Mouse (Mus musculus) lung, postnatal 0 days (tissue): ENCODE data around the gene Mctp2. TPM values are rescaled to one million over a fixed set of nuclear protein-coding genes. Genes with fewer than 3 reads are reported as not detected.
A peak's percentile ranks its signal among the peaks of the same experiment; 100 is the strongest.

Source experiments
- ATAC-seq: fragments of 200-750 bp; cut with Nextera tagmentation; 2 replicates; pipeline ENCODE4 v1.8.0; 2017; ENCODE audit warnings: moderate library complexity
- DNase-seq: peaks from one replicate; pipeline ENCODE4 v3.0.0-alpha.2; 2016; ENCODE audit warnings: low spot score
- H3K27ac ChIP-seq: fragments of 300-500 bp; sonication (generic); 2 replicates; pipeline ENCODE4 v1.5.1; 2014; ENCODE audit warnings: antibody characterized with exemption, mild to moderate bottlenecking, low read length, mixed read lengths
- H3K27me3 ChIP-seq: fragments of 300-500 bp; sonication (generic); replicated peaks from 2 replicates; pipeline ENCODE4 v1.6.1; 2014; ENCODE audit warnings: low read length, mixed read lengths; ENCODE audit not compliant: insufficient read depth
- H3K36me3 ChIP-seq: fragments of 300-500 bp; sonication (generic); 2 replicates; pipeline ENCODE4 v1.6.1; 2014; ENCODE audit warnings: low read length, mixed read lengths; ENCODE audit not compliant: insufficient read depth
- H3K4me1 ChIP-seq: fragments of 300-500 bp; sonication (generic); 2 replicates; pipeline ENCODE4 v1.6.1; 2014; ENCODE audit warnings: antibody characterized with exemption, low read depth, low read length, mixed read lengths; ENCODE audit not compliant: insufficient read depth
- H3K4me2 ChIP-seq: fragments of 300-500 bp; sonication (generic); replicated peaks from 2 replicates; pipeline ENCODE4 v1.6.1; 2014; ENCODE audit warnings: low read depth, mild to moderate bottlenecking, low read length, moderate library complexity, mixed read lengths
- H3K4me3 ChIP-seq: fragments of 300-500 bp; sonication (generic); 2 replicates; pipeline ENCODE4 v1.5.1; 2014; ENCODE audit warnings: low read depth, low read length
- H3K9ac ChIP-seq: fragments of 300-500 bp; sonication (generic); replicated peaks from 2 replicates; pipeline ENCODE4 v1.6.1; 2014; ENCODE audit warnings: low read depth, mild to moderate bottlenecking
- H3K9me3 ChIP-seq: fragments of 300-500 bp; sonication (generic); 2 replicates; pipeline ENCODE4 v1.6.1; 2016; ENCODE audit warnings: low read length, mixed read lengths
- CTCF ChIP-seq: IDR thresholded peaks from 2 replicates; pipeline ENCODE4 v1.5.1; 2016; ENCODE audit warnings: antibody characterized with exemption, mild to moderate bottlenecking
- EP300 ChIP-seq: IDR thresholded peaks from 2 replicates; pipeline ENCODE4 v1.6.1; 2016; ENCODE audit warnings: antibody characterized with exemption, mild to moderate bottlenecking, control low read depth
- WGBS: fragments of 180-500 bp; shearing (Covaris S2); extraction: QIAGEN DNeasy Blood & Tissue Kit; methylation state at CpG from one replicate; pipeline ENCODE4 v1.1.7; 2014; 5-methylcytosine and 5-hydroxymethylcytosine counted together
- polyA plus RNA-seq: library from polyadenylated mRNA; unstranded; fragments of >200 nt; fragmentation: Nextera tagmentation; extraction: Ambion mirVana; gene quantifications from 2 replicates; pipeline ENCODE4 v1.2.1, GENCODE M21; 2015

Gene Mctp2
- polyA plus RNA-seq, 1 experiment from 2014 or later = 3.2 TPM

GRCm38 (mm10) chr7:72110578-72110977, 195.8 kb downstream of the Mctp2 start:
- DNase-seq (no peak), ATAC-seq (no peak)
- Histone ChIP-seq H3K27ac (no peak overlapping the region), H3K4me1 (no peaks in the 10 kb centered on the region), H3K4me2 (no peak overlapping the region), H3K4me3 (no peak overlapping the region), H3K9ac (no peak overlapping the region), H3K36me3 (no peaks in the 10 kb centered on the region), H3K9me3 (no peaks in the 10 kb centered on the region), H3K27me3 (no peaks in the 10 kb centered on the region)
- no peak for TF ChIP-seq EP300
- no peak for TF ChIP-seq CTCF
- 62% methylated on average over 6 of the region's 6 CpGs for WGBS

- ATAC-seq (no peak), DNase-seq (no peak)
- no peak for TF ChIP-seq CTCF
- Histone ChIP-seq H3K27ac (no peak overlapping the region), H3K4me1 (no peaks in the 10 kb centered on the region), H3K4me2 (no peak overlapping the region), H3K9ac (no peak overlapping the region), H3K9me3 (no peaks in the 10 kb centered on the region), H3K27me3 (no peaks in the 10 kb centered on the region), H3K36me3 (no peaks in the 10 kb centered on the region), H3K4me3 (no peak overlapping the region)
- WGBS = 89% methylated on average over 3 of the region's 3 CpGs
These were observed 197.6 kb downstream of the Mctp2 start for GRCm38 (mm10) chr7:72108639-72109399.

- Histone ChIP-seq H3K4me2 (no peak overlapping the region), H3K4me3 (no peak overlapping the region), H3K9ac (no peak overlapping the region), H3K9me3 (no peaks in the 10 kb centered on the region), H3K27ac (no peak overlapping the region), H3K36me3 (no peaks in the 10 kb centered on the region), H3K4me1 (no peaks in the 10 kb centered on the region), H3K27me3 (no peaks in the 10 kb centered on the region)
- ATAC-seq (no peak), DNase-seq (peak; percentile 6)
- WGBS = 64% methylated on average over 6 of the region's 6 CpGs
- no peak for TF ChIP-seq EP300
- TF ChIP-seq CTCF = peak; percentile 55
These were observed 202.2 kb downstream of the Mctp2 start for GRCm38 (mm10) chr7:72104170-72104569.

DNA sequence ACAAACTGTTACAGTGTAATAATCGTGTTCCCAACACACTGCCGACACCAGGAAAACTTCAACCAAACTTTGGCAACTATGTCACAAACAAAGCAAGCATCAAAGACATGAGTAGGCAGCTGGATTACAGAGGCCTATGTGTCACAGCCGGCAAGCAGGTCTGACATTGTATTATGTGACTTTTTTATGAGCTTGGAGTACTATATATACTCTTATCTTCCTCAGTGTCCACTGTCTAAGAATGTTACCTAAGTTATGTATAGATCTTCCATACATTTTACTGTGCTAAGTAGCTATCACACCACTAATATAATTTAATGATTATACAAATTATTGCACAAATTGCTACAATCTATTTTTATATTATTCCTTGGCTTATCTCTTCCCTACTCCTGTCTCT, 202.8 kb downstream of the Mctp2 start:
- DNase-seq (no peak), ATAC-seq (no peak)
- no peak overlapping the region for H3K4me2 ChIP-seq
- no peak overlapping the region for H3K9ac ChIP-seq
- H3K27me3 ChIP-seq = no peaks in the 10 kb centered on the region
- 38% methylated on average over 3 of the region's 3 CpGs for WGBS
- H3K4me3 ChIP-seq = no peak overlapping the region
- H3K27ac ChIP-seq = no peak overlapping the region
- no peaks in the 10 kb centered on the region for H3K36me3 ChIP-seq
- no peaks in the 10 kb centered on the region for H3K4me1 ChIP-seq
- H3K9me3 ChIP-seq = no peaks in the 10 kb centered on the region
- TF ChIP-seq EP300 (no peak), CTCF (no peak)

DNA sequence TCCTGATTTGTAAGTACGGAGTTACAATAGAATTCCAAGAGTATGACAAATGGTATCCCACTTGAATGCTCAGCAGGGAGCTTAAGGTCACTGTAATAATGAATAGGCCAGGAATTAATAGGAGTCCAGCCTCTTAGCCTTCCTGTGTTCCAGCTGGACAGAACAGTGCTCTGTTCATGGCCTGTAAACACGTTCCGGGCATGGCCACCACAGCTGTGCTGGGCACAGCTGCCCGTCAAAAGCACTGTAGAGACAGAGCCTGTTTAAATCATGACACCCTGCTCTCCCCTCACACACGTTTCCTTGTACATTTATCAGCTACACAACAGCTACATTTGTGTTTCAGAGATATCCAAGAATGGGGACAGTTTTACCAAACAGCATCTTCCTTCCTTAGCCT, 205.7 kb downstream of the Mctp2 start:
- Histone ChIP-seq H3K4me2 (no peak overlapping the region), H3K9me3 (no peaks in the 10 kb centered on the region), H3K27me3 (no peaks in the 10 kb centered on the region), H3K36me3 (no peaks in the 10 kb centered on the region), H3K9ac (no peak overlapping the region), H3K4me3 (no peak overlapping the region), H3K4me1 (no peaks in the 10 kb centered on the region), H3K27ac (no peak overlapping the region)
- ATAC-seq (no peak), DNase-seq (peak; percentile 6)
- 56% methylated on average over 5 of the region's 5 CpGs for WGBS
- TF ChIP-seq EP300 (no peak), CTCF (no peak)

DNA sequence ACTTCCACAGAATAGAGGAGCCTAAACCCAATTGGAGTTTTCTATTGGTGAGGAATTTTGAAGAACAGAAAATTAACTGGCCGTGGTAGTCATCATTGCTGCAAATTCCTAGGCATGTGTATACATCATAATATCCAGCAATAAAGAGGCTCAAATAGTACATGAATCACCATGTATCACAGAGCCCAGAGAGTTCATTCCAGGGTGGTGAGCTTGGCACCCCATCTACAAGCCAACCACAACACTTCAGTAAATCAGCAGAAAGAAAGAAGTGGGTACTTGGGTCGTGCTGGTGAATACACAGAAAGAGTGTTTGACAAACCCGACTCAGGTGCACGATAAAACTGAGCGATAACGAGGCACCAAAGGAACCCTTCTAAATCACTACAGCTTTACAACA, 207.8 kb downstream of the Mctp2 start:
- Histone ChIP-seq H3K36me3 (no peaks in the 10 kb centered on the region), H3K27ac (no peak overlapping the region), H3K9me3 (no peaks in the 10 kb centered on the region), H3K4me1 (no peaks in the 10 kb centered on the region), H3K9ac (no peak overlapping the region), H3K4me3 (no peak overlapping the region), H3K4me2 (no peak overlapping the region), H3K27me3 (no peaks in the 10 kb centered on the region)
- TF ChIP-seq EP300 (no peak), CTCF (no peak)
- WGBS = 56% methylated on average over 6 of the region's 6 CpGs
- peak; percentile 77 for DNase-seq
- ATAC-seq = peak; percentile 89

DNA sequence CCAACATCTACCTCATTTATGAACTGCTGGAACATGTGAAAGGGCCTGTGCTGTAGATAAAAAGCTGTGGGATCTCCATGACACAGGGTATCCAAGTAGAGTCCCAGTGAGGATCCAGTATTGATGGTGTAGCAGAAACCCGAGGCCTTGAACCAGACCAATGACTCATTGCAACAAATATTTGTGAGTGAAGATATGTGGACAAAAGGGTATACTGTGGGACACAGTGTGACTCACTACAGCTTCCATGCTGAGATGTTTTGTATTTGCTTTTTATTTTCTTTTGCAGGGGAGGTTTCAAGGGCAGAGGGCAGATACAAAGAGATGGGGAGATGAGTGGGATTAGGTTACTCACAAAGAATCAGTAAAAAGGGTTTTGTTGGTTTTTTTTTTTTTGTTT, 209.4 kb downstream of the Mctp2 start:
- no peak for TF ChIP-seq CTCF
- no peak for TF ChIP-seq EP300
- 54% methylated on average over 1 of the region's 1 CpGs for WGBS
- no peaks in the 10 kb centered on the region for H3K36me3 ChIP-seq
- H3K4me3 ChIP-seq = no peak overlapping the region
- H3K27ac ChIP-seq = no peak overlapping the region
- no peaks in the 10 kb centered on the region for H3K9me3 ChIP-seq
- no peak overlapping the region for H3K4me2 ChIP-seq
- DNase-seq (no peak), ATAC-seq (no peak)
- no peaks in the 10 kb centered on the region for H3K4me1 ChIP-seq
- H3K9ac ChIP-seq = no peak overlapping the region
- H3K27me3 ChIP-seq = no peaks in the 10 kb centered on the region
